Mouse (Mus musculus) liver, adult 2 months (tissue): ENCODE measurements around the gene Txndc9. TPM values are rescaled to one million over a fixed set of nuclear protein-coding genes. Genes with fewer than 3 reads are reported as not detected.

Source experiments
- DNase-seq: peaks from one replicate; pipeline ENCODE4 v3.0.0-alpha.2; 2011; ENCODE audit warnings: low read depth, low spot score; ENCODE audit errors: extremely low read depth
- H3K27ac ChIP-seq: fragments of 200-500 bp; replicated peaks from 2 replicates; pipeline ENCODE4 v1.5.1; 2012; ENCODE audit warnings: low read depth, mild to moderate bottlenecking, control low read depth, inconsistent platforms, low read length; ENCODE audit not compliant: insufficient read depth
- H3K27me3 ChIP-seq: fragments of 200-500 bp; 2 replicates; pipeline ENCODE4 v1.6.1; 2012; ENCODE audit warnings: mild to moderate bottlenecking, moderate library complexity, low read length, inconsistent platforms; ENCODE audit not compliant: control insufficient read depth, insufficient read depth
- H3K36me3 ChIP-seq: fragments of 200-500 bp; 2 replicates; pipeline ENCODE4 v1.6.1; 2012; ENCODE audit warnings: low read length, inconsistent platforms; ENCODE audit not compliant: control insufficient read depth, insufficient read depth
- H3K4me1 ChIP-seq: fragments of 200-500 bp; 2 replicates; pipeline ENCODE4 v1.6.1; 2011; ENCODE audit warnings: low read length; ENCODE audit not compliant: control insufficient read depth, insufficient read depth
- H3K4me3 ChIP-seq: fragments of 200-500 bp; 2 replicates; pipeline ENCODE4 v1.5.1; 2011; ENCODE audit warnings: low read depth, mild to moderate bottlenecking, control low read depth, low read length, moderate library complexity; ENCODE audit not compliant: insufficient read depth
- H3K79me2 ChIP-seq: fragments of 200-500 bp; 2 replicates; pipeline ENCODE4 v1.6.1; 2012; ENCODE audit warnings: inconsistent platforms, mild to moderate bottlenecking, low read length, moderate library complexity; ENCODE audit not compliant: control insufficient read depth, insufficient read depth
- H3K9ac ChIP-seq: fragments of 200-500 bp; 2 replicates; pipeline ENCODE4 v1.6.1; 2012; ENCODE audit warnings: low read depth, mild to moderate bottlenecking, control low read depth, inconsistent platforms, low read length
- CTCF ChIP-seq: fragments of 200-500 bp; IDR thresholded peaks from 2 replicates; pipeline ENCODE4 v1.5.1; 2011; ENCODE audit warnings: low read depth, low read length, control low read depth
- POLR2A ChIP-seq: fragments of 200-500 bp; IDR thresholded peaks from 2 replicates; pipeline ENCODE4 v1.6.1; 2011; ENCODE audit warnings: low read length, control low read depth; ENCODE audit not compliant: insufficient read depth; ENCODE audit errors: extremely low read depth
- WGBS: fragments of 180-500 bp; shearing (Covaris S2); methylation state at CpG from one replicate; pipeline ENCODE4 v1.1.7; 2018; 5-methylcytosine and 5-hydroxymethylcytosine counted together
- polyA plus RNA-seq: library from polyadenylated mRNA; depleted of rRNA; stranded (reverse); fragments of >200 nt; gene quantifications from 2 replicates; pipeline ENCODE4 v1.2.3, GENCODE M21; 2012; rRNA removed
- total RNA-seq: library from RNA; depleted of rRNA; stranded (reverse); fragments of >200 nt; gene quantifications from 2 replicates; pipeline ENCODE4 v1.2.3, GENCODE M21; 2014; rRNA removed

Gene Txndc9
- total and polyA plus RNA-seq, 2 experiments, result 4.9 to 33.8 TPM

DNA sequence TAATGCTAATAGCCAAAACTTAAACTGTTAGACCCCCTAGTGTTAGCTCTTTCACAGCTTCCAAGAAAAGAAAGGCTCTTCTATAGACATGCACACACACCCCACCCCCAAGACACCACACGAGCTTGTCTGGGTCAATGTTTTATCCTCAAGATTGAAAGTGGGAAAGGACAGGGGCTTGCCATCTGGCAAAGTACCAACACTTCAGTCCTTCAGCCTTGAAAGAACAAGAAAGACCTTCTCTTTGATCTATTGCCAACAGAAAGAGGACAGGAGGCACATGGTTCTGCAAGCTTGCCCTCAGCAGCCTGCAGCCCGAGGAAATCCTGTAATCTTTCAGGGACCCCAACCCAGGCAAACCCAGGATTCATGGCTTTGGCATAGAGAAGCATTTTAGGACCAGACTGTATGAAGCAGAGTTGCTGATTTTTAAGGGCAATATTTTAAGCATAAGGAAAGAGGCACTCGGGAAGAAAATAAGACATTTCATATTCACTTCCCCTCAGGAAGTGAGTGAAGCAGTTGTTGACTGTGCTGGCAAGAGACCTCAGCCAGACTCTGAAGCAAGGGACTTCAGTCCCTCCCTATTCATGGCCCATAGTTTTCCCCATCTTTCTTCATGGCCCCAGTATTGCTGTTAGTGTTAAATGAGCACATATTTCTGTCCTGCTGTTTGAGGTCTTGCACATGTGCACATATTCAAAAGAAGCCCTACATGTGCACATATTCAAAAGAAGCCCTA, 40.8 kb downstream of the Txndc9 start:
- no peaks in the 10 kb centered on the region for H3K27me3 ChIP-seq
- no peaks in the 10 kb centered on the region for H3K36me3 ChIP-seq
- no peak overlapping the region for H3K4me3 ChIP-seq
- no peak overlapping the region for H3K9ac ChIP-seq
- TF ChIP-seq CTCF (no peak), POLR2A (no peak)
- WGBS, result 41% methylated on average over 3 of the region's 3 CpGs
- H3K79me2 ChIP-seq, result no peaks in the 10 kb centered on the region
- no peaks in the 10 kb centered on the region for H3K4me1 ChIP-seq
- no peak overlapping the region for H3K27ac ChIP-seq
- DNase-seq, result no peak

GRCm38 (mm10) chr1:37955251-37955650, 42.4 kb downstream of the Txndc9 start:
- no peaks in the 10 kb centered on the region for H3K79me2 ChIP-seq
- H3K4me1 ChIP-seq, result no peaks in the 10 kb centered on the region

DNA sequence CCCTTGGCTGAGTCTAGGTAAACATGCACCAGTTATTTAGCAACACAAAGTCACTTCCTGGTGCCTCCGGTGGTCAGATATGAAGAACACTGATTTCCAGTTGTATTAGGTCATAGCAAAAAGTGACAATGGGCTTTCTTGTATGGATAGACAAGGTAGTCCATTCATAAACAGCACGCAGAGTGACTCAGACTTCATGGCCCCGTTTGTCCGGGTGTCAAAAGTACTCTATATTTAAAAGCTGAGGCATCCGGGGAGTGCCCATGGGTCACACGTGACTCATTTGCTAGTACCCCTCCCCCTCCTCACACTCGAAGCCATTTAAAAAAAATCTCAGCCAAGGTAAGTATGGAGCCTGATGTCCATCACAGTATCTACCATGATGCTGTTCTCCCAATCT, 42.9 kb downstream of the Txndc9 start:
- Histone ChIP-seq H3K36me3 (no peaks in the 10 kb centered on the region), H3K27me3 (no peaks in the 10 kb centered on the region), H3K9ac (no peak overlapping the region), H3K4me3 (no peak overlapping the region), H3K79me2 (no peaks in the 10 kb centered on the region), H3K27ac (no peak overlapping the region), H3K4me1 (no peaks in the 10 kb centered on the region)
- DNase-seq, result no peak
- WGBS, result 79% methylated on average over 7 of the region's 7 CpGs
- TF ChIP-seq POLR2A (no peak), CTCF (no peak)

More at GRCm38 (mm10) chr1:37955251-37955650, 42.4 kb downstream of the Txndc9 start:
- DNase-seq, result no peak
- H3K4me3 ChIP-seq, result no peak overlapping the region
- WGBS, result 92% methylated on average over 2 of the region's 2 CpGs
- H3K27ac ChIP-seq, result no peak overlapping the region
- H3K9ac ChIP-seq, result no peak overlapping the region
- H3K27me3 ChIP-seq, result no peaks in the 10 kb centered on the region
- H3K36me3 ChIP-seq, result no peaks in the 10 kb centered on the region
- TF ChIP-seq POLR2A, result no peak
- no peak for TF ChIP-seq CTCF

DNA sequence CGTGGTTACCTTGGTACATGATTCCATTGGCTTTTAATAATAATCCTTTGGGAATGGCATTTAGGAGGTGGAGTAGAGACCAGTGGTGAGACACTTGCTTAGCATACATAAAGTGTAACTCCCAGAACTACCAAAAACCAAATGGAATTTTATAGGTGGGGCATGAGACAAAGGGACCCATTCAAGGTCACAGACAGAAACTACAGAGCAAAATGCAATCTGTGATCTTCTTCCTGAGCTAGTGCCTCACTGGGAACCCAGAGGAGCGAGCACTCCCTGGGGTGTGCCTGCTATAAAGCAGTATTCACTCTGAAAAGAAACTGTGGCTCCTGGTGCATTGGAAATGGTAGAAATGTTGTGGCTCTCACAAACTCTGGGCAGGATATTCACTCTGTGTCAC, 48.8 kb downstream of the Txndc9 start:
- Histone ChIP-seq H3K27ac (no peak overlapping the region), H3K4me3 (no peak overlapping the region), H3K4me1 (no peaks in the 10 kb centered on the region), H3K27me3 (no peaks in the 10 kb centered on the region), H3K36me3 (no peaks in the 10 kb centered on the region), H3K79me2 (no peaks in the 10 kb centered on the region), H3K9ac (no peak overlapping the region)
- TF ChIP-seq POLR2A, result no peak
- no peak for TF ChIP-seq CTCF
- DNase-seq, result no peak
- WGBS, result 76% methylated on average over 2 of the region's 2 CpGs

Other genes with a start within 250 kb of the Txndc9 start
- 1.2 and 1.4 TPM in 2 replicates for gene Tsga10, start 131.5 kb downstream of the Txndc9 start, total RNA-seq
- gene Tsga10, start 131.5 kb downstream of the Txndc9 start, polyA plus RNA-seq, result 0.24 and 0.30 TPM in 2 replicates
- 10.2 and 10.3 TPM in 2 replicates for gene Lipt1, start 126.2 kb downstream of the Txndc9 start, total RNA-seq
- gene Lipt1, start 126.2 kb downstream of the Txndc9 start, polyA plus RNA-seq, result 2.2 and 3.1 TPM in 2 replicates
- 8.6 and 10.7 TPM in 2 replicates for gene Mitd1, start 107.5 kb downstream of the Txndc9 start, total RNA-seq
- 3.5 and 4.6 TPM in 2 replicates for gene Mitd1, start 107.5 kb downstream of the Txndc9 start, polyA plus RNA-seq
- gene Mrpl30, start 107.4 kb downstream of the Txndc9 start, total RNA-seq, result 83.6 and 111 TPM in 2 replicates
- gene Mrpl30, start 107.4 kb downstream of the Txndc9 start, polyA plus RNA-seq, result 46.4 and 65.0 TPM in 2 replicates
- not detected in 2 replicates for gene Lyg2, start 81.4 kb downstream of the Txndc9 start, total RNA-seq
- gene Lyg2, start 81.4 kb downstream of the Txndc9 start, polyA plus RNA-seq, result not detected in 2 replicates
- gene Lyg1, start 40.1 kb downstream of the Txndc9 start, total RNA-seq, result not detected in 2 replicates
- gene Lyg1, start 40.1 kb downstream of the Txndc9 start, polyA plus RNA-seq, result not detected in 2 replicates
- gene Eif5b, start 117 bp upstream of the Txndc9 start, total RNA-seq, result 17.1 and 18.9 TPM in 2 replicates
- gene Eif5b, start 117 bp upstream of the Txndc9 start, polyA plus RNA-seq, result 3.4 and 4.1 TPM in 2 replicates
- 18.3 and 20.1 TPM in 2 replicates for gene Rev1, start 131.9 kb upstream of the Txndc9 start, total RNA-seq
- gene Rev1, start 131.9 kb upstream of the Txndc9 start, polyA plus RNA-seq, result 4.1 and 6.9 TPM in 2 replicates